Mouse (Mus musculus): ENCODE data around the gene Ube2h.
"Not testable (repeated sequence)": the region's sequence is repeated elsewhere in the genome, so short reads cannot be mapped to it uniquely, and the experiment has no call there.

Ube2h gene

GRCm38 (mm10) chr6:30242928-30243327 lies 61.4 kb downstream of the Ube2h start:
- DNase-seq = no peak

- no peak for DNase-seq
These were observed 64.2 kb downstream of the Ube2h start for GRCm38 (mm10) chr6:30240105-30240504.

- DNase-seq = no peak
These were observed 65.1 kb downstream of the Ube2h start for GRCm38 (mm10) chr6:30239207-30239606.

GRCm38 (mm10) chr6:30238079-30238478 lies 66.3 kb downstream of the Ube2h start:
- no peak for DNase-seq

- DNase-seq = no peak
These were observed 67.8 kb downstream of the Ube2h start for GRCm38 (mm10) chr6:30236564-30236963.

GRCm38 (mm10) chr6:30231758-30232293 lies 72.5 kb downstream of the Ube2h start:
- DNase-seq = no peak

- no peak for DNase-seq
These were observed 74.1 kb downstream of the Ube2h start for GRCm38 (mm10) chr6:30230246-30230645.

GRCm38 (mm10) chr6:30228921-30229320 lies 75.4 kb downstream of the Ube2h start:
- DNase-seq = no peak

- no peak for DNase-seq
These were observed 76.0 kb downstream of the Ube2h start for GRCm38 (mm10) chr6:30228353-30228752.

- no peak for DNase-seq
These were observed 77.2 kb downstream of the Ube2h start for GRCm38 (mm10) chr6:30226971-30227700.

GRCm38 (mm10) chr6:30224693-30225092 lies 79.6 kb downstream of the Ube2h start:
- DNase-seq = no peak

- DNase-seq = no peak
These were observed 82.0 kb downstream of the Ube2h start for GRCm38 (mm10) chr6:30222321-30222720.

- DNase-seq = no peak
These were observed 86.8 kb downstream of the Ube2h start for GRCm38 (mm10) chr6:30217581-30217980.

GRCm38 (mm10) chr6:30212468-30212867 lies 91.9 kb downstream of the Ube2h start:
- no peak for DNase-seq

- no peak for DNase-seq
These were observed 92.5 kb downstream of the Ube2h start for GRCm38 (mm10) chr6:30211641-30212455.

- peak; percentile 84 for DNase-seq
These were observed 93.6 kb downstream of the Ube2h start for GRCm38 (mm10) chr6:30210788-30211187.

- DNase-seq = no peak
These were observed 95.5 kb downstream of the Ube2h start for GRCm38 (mm10) chr6:30208844-30209243.

GRCm38 (mm10) chr6:30205587-30206202 lies 98.6 kb downstream of the Ube2h start:
- DNase-seq = peak; percentile 87

GRCm38 (mm10) chr6:30205180-30205538 lies 99.2 kb downstream of the Ube2h start:
- DNase-seq = not testable (repeated sequence)

GRCm38 (mm10) chr6:30204383-30205179 lies 99.8 kb downstream of the Ube2h start:
- peak; percentile 25 for DNase-seq

- DNase-seq = no peak
These were observed 108.2 kb downstream of the Ube2h start for GRCm38 (mm10) chr6:30196143-30196542.

GRCm38 (mm10) chr6:30195656-30196055 lies 108.7 kb downstream of the Ube2h start:
- no peak for DNase-seq

GRCm38 (mm10) chr6:30183624-30184023 lies 120.7 kb downstream of the Ube2h start:
- DNase-seq = no peak
